Mouse (Mus musculus): ENCODE data around the gene Tmem247.

DNA sequence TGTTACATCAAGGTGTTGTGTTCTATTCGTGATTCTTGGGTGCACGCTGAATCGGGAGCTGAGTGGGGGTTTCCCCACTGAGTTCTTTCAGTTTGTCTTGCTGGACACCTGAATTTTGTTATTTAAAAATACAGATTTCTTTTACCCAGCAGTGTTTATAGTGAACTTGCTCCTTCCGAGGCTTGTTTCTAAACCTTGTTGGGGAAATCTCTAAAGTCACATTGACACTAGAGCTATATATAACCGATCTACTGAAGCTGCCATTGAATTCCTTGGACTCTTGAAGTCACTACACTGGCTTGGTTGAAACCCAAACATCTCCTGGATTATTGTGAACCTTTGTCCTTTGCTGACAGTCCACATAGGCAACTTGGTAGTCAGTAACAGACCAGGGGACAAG, 40.1 kb downstream of the Tmem247 start:
- no peak for TF ChIP-seq POLR2A (IDR thresholded peaks at IDR 0.05; ENCODE audit: borderline replicate concordance, insufficient read depth, low read length)
- TF ChIP-seq CTCF (IDR thresholded peaks at IDR 0.05; ENCODE audit: borderline replicate concordance, insufficient read depth, low read depth, low read length) = no peak

All from cerebellum, adult 2 months (tissue).